Mouse (Mus musculus): ENCODE data around the gene Tmem91.

DNA sequence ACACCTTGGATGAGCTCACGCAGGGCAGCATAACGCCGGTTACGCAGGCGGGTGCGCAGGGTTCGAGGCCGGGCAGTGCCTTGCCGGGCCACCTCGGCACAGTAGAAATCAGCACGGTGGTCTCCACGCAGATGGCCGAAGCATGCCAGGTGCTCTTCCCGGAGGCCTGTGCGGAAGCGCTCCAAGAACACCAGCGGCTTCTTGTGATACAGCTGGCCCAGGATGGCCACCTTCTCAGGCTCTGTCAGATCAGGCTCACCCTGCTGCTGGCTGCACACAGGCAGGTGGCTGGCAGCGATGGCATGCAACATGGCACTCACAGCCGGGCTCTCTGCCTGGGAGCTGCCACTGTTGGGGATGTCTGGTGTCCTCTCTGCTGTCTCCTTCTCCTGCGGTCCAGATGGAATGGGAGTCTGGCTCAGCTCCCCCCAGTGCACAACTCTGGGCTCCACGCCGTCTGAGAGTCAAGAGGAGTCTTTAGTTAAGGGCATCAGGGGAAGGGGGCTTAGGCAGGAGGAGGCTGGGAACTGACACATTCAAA, 40.8 kb upstream of the Tmem91 start:
- TF ChIP-seq CTCF (conservative IDR thresholded peaks at IDR 0.05; ENCODE audit: low read length) (no peak), NANOG (IDR thresholded peaks at IDR 0.05; ENCODE audit: borderline replicate concordance, low read length) (no peak)
